Mouse (Mus musculus) testis, adult 2 months (tissue): Measurements from ENCODE around the gene Syne2.

Source experiments
- CTCF ChIP-seq: fragments of 200-500 bp; IDR thresholded peaks from 2 replicates; pipeline ENCODE4 v1.5.1; 2012; ENCODE audit warnings: low read depth, mild to moderate bottlenecking, inconsistent platforms, low read length, moderate library complexity; ENCODE audit not compliant: control insufficient read depth, insufficient read depth, insufficient replicate concordance
- POLR2A ChIP-seq: fragments of 200-500 bp; IDR thresholded peaks from 2 replicates; pipeline ENCODE4 v1.6.1; 2012; ENCODE audit warnings: low read depth, mild to moderate bottlenecking, inconsistent platforms, low read length, moderate library complexity; ENCODE audit not compliant: control insufficient read depth

GRCm38 (mm10) chr12:76046561-76046960 lies 228.6 kb downstream of the Syne2 start:
- TF ChIP-seq POLR2A (no peak), CTCF (no peak)
